Mouse (Mus musculus): ENCODE measurements at regions not wholly inside any gene's neighbourhood (a gene's known extent, or its start where the extent isn't known, plus 50 kb on each side); places are given as distances from the start of the nearest gene placed in this dataset.
"Not testable (repeated sequence)": the region's sequence is repeated elsewhere in the genome, so short reads cannot be mapped to it uniquely, and the experiment has no call there.

DNA sequence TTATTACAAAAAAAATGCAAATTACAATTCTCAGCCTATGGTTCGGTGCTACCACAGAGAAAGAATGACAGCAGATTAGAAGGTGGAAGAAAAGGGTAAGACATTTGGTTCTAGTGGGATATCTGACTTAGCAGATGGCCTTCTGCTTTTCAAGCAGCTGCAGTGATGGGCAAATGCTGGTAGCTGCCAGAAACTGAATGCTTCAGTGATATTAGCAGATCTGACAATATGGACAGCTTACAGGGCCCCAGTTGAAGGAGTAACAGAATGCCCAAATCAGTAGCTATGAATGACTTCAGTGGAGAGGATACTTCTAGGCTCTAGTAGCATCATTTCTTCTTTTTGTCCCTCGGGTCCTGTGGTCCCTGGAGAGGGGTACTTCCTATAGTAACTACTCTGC lies 143.9 kb upstream of the Rps6ka3 start:
- DNase-seq (ENCODE audit: low spot score in 2 of 2) = no peak

DNA sequence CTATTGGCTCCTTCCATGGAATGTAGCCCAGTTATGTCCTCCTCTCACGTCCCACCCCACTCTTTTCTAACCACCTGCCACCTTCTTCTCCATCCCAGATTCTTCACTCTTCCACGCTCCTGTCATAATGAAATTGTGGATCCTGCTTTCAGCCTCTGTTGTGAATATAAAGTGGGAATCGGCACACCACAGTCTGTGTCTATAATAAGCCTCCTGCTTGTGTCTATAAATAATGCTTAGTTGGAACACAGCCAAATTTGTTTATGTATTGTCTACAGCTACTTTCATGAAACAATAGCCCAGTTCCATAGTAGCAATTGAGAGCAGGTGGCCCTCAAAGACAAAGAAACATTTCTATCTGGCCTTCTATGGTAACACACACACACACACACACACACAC lies 137.5 kb upstream of the Rps6ka3 start:
- no peak for DNase-seq (ENCODE audit: low spot score in 2 of 2)

DNA sequence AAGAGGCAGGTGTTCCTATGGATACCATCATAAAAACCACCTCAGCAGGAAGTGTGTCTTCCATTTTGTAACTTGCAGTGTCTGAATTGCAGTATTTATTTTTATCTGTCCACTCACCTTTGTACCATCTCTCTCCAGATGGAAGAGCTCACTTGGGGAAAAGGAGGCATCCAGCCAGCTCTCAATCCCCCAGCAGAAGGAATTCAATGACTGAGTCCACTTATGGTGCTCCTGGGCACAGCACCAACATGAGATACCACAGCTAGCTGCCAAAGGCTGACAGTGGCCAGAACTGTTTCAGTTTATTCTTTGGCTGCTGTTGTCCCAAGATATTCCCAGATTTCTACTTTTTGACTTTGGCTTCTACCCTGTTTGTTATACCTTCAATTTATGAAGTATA lies 136.6 kb upstream of the Rps6ka3 start:
- DNase-seq (ENCODE audit: low spot score in 2 of 2) = no peak

DNA sequence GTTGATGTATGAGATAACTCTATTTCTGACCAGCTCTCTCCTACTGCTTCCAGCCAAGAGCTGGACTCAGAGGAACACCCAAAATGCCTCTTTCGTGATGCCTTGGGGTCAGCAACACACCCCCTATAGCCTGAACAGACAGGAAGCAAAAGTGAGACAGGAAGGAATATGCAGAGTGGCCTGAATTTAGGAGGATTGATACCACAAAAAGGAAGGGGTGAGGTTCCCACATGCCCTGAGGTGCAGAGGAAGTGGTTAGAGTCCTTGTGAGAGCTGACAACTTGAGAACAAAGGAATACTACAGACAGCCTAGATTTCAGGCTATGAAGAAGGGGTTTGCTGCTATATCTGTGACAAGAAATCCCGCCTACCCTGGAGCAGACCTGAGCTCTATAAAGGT lies 129.6 kb upstream of the Rps6ka3 start:
- no peak for DNase-seq (ENCODE audit: low spot score in 2 of 2)

DNA sequence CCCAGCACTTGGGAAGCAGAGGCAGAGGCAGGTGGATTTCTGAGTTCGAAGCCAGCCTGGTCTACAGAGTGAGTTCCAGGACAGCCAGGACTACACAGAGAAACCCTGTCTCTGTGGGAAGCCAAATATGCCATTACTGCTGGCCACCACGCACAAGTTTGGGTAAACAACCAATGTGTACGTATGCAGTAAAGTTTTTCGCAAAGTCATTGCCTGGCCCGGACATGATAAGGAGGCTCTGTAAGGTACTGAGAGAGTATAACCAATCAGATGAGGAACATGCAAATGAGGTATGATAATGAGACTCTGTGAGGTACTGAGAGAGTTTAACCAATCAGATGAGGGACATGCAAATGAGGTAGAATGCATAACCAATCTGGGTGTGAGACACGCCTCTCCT lies 99.5 kb upstream of the Rps6ka3 start:
- not testable (repeated sequence) for DNase-seq (ENCODE audit: low spot score in 2 of 2)

DNA sequence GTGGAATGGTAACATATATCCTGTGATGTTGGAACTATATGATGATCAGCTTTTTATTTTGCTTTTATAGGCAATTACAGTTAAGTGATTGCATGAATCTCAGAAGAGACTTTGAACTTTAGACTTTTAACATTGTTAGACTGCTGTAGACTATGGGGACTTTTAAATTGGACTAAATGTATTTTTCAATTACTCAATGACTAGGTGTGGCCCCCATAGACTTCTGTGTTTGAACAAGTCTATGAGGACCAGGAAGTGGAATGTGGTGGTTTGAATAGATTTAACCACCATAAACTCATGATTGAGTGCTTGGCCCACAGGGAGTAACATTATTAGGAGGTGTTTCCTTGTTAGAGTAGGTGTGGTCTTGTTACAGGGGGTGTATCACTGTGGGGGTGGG lies 93.9 kb upstream of the Rps6ka3 start:
- DNase-seq (ENCODE audit: low spot score in 2 of 2) = no peak

DNA sequence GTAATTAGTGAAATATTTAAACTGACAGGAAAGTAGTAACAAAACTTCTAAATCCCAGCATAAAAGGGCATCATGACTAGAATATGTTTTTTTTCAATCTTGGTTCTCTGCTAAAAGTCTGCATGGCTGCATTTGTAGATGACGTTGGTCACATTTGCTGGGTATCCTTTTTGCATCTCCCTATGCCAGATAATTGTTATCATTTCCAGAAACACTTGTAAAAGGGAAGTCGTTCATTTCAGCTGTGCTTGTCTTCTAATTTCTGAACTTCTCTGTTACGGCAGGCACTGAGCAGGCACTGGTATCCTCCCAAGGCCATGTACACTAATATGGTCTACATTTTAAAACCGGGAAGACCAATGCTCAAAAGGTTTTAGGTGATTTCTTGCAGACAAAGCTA lies 69.6 kb upstream of the Rps6ka3 start:
- DNase-seq (ENCODE audit: low spot score in 2 of 2) = no peak

DNA sequence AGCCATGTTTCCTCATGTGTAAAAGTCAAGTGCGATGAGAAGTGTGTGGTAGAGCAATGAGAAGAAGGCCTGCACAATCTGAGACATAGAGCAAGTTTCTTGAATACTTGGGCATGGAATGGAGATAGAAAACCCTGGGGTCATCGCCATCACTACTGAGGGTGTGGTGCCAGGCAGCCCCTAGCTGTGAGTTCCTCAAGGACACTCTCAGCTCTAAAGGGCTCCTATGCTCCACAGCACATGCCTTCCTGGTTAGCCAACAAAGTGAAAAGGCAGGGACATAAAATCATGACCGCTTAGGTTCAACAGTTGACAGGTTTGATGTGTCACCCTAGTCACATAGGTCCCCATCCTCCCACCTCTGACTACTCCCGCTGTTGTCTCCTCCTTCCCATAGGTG lies 66.8 kb upstream of the Rps6ka3 start:
- no peak for DNase-seq (ENCODE audit: low spot score in 2 of 2)

DNA sequence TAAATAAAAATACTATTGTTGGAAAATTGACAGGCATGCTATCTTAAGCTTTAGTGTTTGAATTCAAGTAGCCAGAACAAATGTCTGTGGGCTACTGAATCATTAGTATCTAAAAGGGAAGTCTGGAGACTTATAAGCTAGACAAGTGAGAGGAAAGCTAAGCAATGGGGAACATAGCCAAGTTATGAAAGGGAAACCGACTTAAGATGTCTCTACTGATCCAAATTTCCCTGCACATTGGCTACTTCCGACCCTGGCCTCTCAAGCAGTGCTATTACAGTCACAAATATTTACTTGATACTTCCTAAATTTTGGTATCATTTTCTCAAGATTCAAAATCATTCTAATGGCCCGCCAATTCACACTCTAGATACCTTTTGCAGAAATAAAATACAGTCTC lies 65.4 kb upstream of the Rps6ka3 start:
- DNase-seq (ENCODE audit: low spot score in 2 of 2) = no peak

DNA sequence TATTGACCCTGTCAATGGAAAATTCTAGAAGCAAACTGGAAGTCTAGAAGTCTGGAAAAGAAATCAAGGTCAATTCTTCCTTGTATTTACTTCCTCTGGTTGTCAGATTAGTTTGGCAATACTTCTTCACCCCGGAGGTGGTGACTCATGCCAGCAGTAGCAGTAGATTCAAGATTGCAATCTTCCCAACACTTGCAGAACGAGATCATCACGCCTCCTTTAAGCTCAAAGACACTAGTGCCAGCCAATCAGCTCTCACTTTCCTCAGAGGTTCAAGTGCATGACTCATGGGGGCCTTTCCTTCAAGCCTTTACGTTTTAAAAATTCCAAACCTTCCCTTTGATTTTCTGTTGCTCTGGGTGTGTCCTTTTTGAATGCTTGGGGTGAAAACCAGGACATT lies 64.9 kb upstream of the Rps6ka3 start:
- peak in 1 of 2 experiments; percentile 42 for DNase-seq (ENCODE audit: low spot score in 2 of 2)

DNA sequence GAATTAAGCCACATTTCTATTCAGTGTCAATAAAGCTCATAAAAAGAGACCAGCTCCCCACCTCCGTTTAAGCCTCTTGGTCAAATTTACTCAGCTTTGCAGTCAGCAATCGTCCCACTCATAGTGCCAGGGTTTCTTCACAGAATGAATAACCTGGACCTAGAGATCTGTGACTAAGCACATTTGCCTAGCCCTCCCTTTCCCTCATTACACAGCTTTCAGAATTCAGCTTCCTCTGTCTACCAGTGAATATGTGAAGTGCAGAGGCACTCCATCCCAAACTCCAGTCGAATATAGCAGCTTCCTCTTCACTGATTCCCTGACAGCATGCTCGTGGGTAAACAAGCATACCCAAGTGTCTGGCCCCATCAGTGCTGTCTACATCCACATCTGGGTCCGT lies 54.3 kb upstream of the Rps6ka3 start:
- no peak for DNase-seq (ENCODE audit: low spot score in 2 of 2)

DNA sequence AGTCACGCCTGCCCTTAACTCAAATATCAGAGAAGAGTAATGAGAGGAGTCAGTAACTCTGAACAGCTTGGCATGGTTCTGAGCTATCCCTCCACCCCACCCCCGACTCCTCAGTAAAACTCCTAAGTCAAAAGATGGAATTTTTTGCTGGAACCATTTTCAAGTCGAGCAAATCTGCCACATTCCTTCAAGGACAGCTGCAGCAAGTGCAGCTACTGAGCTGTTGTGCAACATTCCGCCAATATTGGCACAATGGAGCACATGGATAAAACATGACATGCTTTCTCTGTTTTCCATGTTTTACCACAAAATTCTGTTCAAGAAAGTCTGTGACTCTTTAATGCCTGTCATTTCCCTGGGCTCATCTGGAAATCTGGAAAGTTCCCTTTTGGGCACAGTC lies 53.1 kb upstream of the Rps6ka3 start:
- no peak for DNase-seq (ENCODE audit: low spot score in 2 of 2)

DNA sequence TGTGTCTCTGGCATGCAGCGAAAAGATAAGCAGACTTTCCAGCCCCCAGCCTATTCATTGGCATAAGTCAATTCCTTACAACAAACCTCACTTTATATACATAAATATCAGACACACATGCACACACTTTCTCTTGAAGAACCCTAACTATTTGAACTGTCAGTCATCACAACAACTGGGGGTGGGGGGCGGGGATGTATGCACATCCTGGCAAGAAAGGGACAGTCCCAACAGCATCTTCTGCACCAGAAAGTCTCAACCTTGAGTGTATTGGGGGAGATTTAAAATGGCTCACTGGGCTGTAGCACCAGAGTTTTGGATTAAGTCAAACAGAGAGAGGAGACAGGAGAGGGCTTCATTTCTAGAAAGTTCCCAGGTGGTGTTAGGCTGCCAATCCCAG lies 50.4 kb upstream of the Rps6ka3 start:
- no peak for DNase-seq (ENCODE audit: low spot score in 2 of 2)
